ENCODE assay signal across 12 mouse cellular contexts in the genomic region with DNA sequence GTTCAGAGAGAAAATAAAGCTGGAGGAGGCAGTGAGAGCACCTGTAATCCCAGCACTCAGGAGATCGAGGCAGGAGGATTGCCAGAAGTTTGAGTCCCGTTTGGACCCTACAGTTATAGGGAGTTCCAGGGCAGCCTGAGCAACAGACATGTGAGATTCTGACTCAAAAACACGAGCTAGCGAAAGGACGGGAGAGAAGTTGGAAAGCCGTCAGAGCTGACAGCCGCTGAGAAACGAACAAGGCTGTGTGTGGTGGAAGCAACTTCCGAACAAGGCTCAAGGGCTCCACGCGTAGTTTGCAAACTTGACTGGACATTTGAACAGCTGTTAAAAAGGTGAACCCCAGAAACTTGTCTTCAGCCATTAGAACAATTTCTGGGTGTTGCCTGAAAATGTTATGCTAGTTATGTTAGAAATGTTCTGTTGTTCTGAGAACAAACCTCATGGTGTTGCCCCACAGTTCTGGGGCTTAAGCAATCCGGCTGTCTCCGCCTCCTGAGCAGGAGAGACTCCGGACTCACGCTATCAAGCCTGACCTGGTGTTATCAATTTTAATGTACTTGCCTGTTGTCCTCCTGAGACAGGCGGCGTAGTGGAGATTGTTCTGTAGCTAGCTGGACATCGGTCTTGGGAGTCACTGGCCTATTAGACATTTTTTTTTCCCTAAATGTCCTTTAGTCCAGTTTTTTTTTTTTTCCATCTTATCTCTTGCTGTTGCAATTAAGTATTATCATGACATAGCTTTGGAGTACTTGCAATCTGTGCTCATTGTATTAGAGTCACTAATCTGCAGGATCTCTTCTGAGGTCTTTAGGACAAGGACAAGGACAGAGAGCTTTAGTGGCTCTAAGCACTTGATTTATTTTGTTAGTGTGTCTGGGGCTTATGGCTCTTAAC. TPM values are rescaled to one million over a fixed set of nuclear protein-coding genes. Genes with fewer than 3 reads are reported as not detected.
A peak's percentile ranks its signal among the peaks of the same experiment; 100 is the strongest.
DNase-seq lines count a peak whose midpoint lies in the region; ATAC-seq lines count a peak whose summit lies in the region.
"Had no signal": no experiment of that assay in that cellular context is flagged by ENCODE, and none has a peak within 500 bp of the region (broad histone marks: within the 10 kb centered on the region; RNA-seq: fewer than 3 reads in every experiment).

No protein-coding gene starts in this region.

- peak; percentile 91 for DNase-seq in heart, adult 11 months
- DNase-seq in heart, adult 8-10 months (ENCODE audit: low spot score) = no peak
- DNase-seq in 416B (ENCODE audit: low read depth) = peak; percentile 56
- no peak for DNase-seq in left cerebral cortex, postnatal 14 days (ENCODE audit: low spot score in 2 of 2)
- DNase-seq in gastrocnemius, postnatal 14 days = no peak
- DNase-seq: kidney, postnatal 14 days; spleen, adult 18-20 months; thymus, postnatal 36 days had no signal

- ATAC-seq in granulocyte monocyte progenitor cell, adult 5-6 weeks (replicated peaks; ENCODE audit: poor library complexity, severe bottlenecking) = peak; percentile 76
- ATAC-seq in megakaryocyte, adult 5-6 weeks (ENCODE audit: poor library complexity, severe bottlenecking) = peak; percentile 76
- ATAC-seq in CD4-positive, CD25-positive, alpha-beta regulatory T cell, adult 4 months = no peak
- ATAC-seq: forebrain, embryonic 13.5 days had no signal

- intact Hi-C loops in left cerebral cortex, postnatal 14 days (cut with DNase I) = no loop called here
- intact Hi-C loops in gastrocnemius, postnatal 14 days (cut with DNase I; ENCODE audit: low total_unique reads) = no loop called here

RNA-seq across cellular contexts. Expression of gene Tmed10, which starts 22.7 kb away (rescaled TPM):
- 100 to 1,000 TPM; 164 to 177 (median 171) TPM for total RNA-seq in heart, adult 8-10 months (2022)
- total RNA-seq in granulocyte monocyte progenitor cell, adult 5-6 weeks (2014; fragmentation: Nextera tagmentation) = 278 and 296 TPM in 2 replicates
- total RNA-seq in granulocyte monocyte progenitor cell, adult 5-6 weeks (2017) = 176 and 201 TPM in 2 replicates
- 297 and 300 TPM in 2 replicates for total RNA-seq in megakaryocyte, adult 5-6 weeks (2015)
- 128 and 157 TPM in 2 replicates for total RNA-seq in megakaryocyte, adult 5-6 weeks (2017)
- polyA plus RNA-seq in CD4-positive, CD25-positive, alpha-beta regulatory T cell, adult 4 months (2017; shearing (Covaris generic)) = 100 to 1,000 TPM; 211 to 243 TPM
- 100 to 1,000 TPM; 157 to 161 TPM for total RNA-seq in left cerebral cortex, postnatal 14 days (2021)
- 100 to 1,000 TPM; 130 to 135 TPM for total RNA-seq in gastrocnemius, postnatal 14 days (2021)

RNA-seq across cellular contexts. Expression of gene Nek9, which starts 58.1 kb away (rescaled TPM):
- total RNA-seq in heart, adult 8-10 months (2022) = 100 to 1,000 TPM; 119 to 127 (median 123) TPM
- 33.1 and 44.6 TPM in 2 replicates for total RNA-seq in granulocyte monocyte progenitor cell, adult 5-6 weeks (2014; fragmentation: Nextera tagmentation)
- total RNA-seq in granulocyte monocyte progenitor cell, adult 5-6 weeks (2017) = 24.1 and 26.6 TPM in 2 replicates
- 40.9 TPM in 2 replicates for total RNA-seq in megakaryocyte, adult 5-6 weeks (2015)
- 25.1 and 27.9 TPM in 2 replicates for total RNA-seq in megakaryocyte, adult 5-6 weeks (2017)
- polyA plus RNA-seq in CD4-positive, CD25-positive, alpha-beta regulatory T cell, adult 4 months (2017; shearing (Covaris generic)) = 10 to 100 TPM; 11.2 to 13.9 TPM
- 10 to 100 TPM; 25.1 to 26.4 TPM for total RNA-seq in left cerebral cortex, postnatal 14 days (2021)
- total RNA-seq in gastrocnemius, postnatal 14 days (2021) = 10 to 100 TPM; 47.7 to 51.9 TPM

Comparison
In these comparisons a context has a peak if more than half of its experiments do, and no peak if none do; other contexts are left out.
1. DNase-seq: peak in heart, adult 11 months (single experiment) and 416B (single experiment); none in heart, adult 8-10 months (single experiment), left cerebral cortex, postnatal 14 days (0 of 2) and gastrocnemius, postnatal 14 days (single experiment).